Mouse (Mus musculus): Measurements from ENCODE around the gene Bod1l.

Gene Bod1l

GRCm38 (mm10) chr5:41758671-41759639, 85.2 kb downstream of the Bod1l start:
- no peak for DNase-seq (ENCODE audit: low spot score)

GRCm38 (mm10) chr5:41757338-41757737, 86.8 kb downstream of the Bod1l start:
- no peak for DNase-seq (ENCODE audit: low spot score)

GRCm38 (mm10) chr5:41756396-41756795, 87.7 kb downstream of the Bod1l start:
- DNase-seq (ENCODE audit: low spot score): no peak

- no peak for DNase-seq (ENCODE audit: low spot score)
Observed at GRCm38 (mm10) chr5:41755373-41755960, 88.6 kb downstream of the Bod1l start.

- no peak for DNase-seq (ENCODE audit: low spot score)
Observed at GRCm38 (mm10) chr5:41754836-41755235, 89.3 kb downstream of the Bod1l start.

- no peak for DNase-seq (ENCODE audit: low spot score)
Observed at GRCm38 (mm10) chr5:41754226-41754775, 89.8 kb downstream of the Bod1l start.

- no peak for DNase-seq (ENCODE audit: low spot score)
Observed at GRCm38 (mm10) chr5:41752721-41753120, 91.4 kb downstream of the Bod1l start.

GRCm38 (mm10) chr5:41744898-41745780, 99.0 kb downstream of the Bod1l start:
- no peak for DNase-seq (ENCODE audit: low spot score)

- no peak for DNase-seq (ENCODE audit: low spot score)
Observed at GRCm38 (mm10) chr5:41744234-41744633, 99.9 kb downstream of the Bod1l start.

GRCm38 (mm10) chr5:41738817-41739216, 105.3 kb downstream of the Bod1l start:
- DNase-seq (ENCODE audit: low spot score): no peak
